Mouse (Mus musculus): ENCODE data around the gene Hist1h2bp. TPM values are rescaled to one million over a fixed set of nuclear protein-coding genes. Genes with fewer than 3 reads are reported as not detected.
"Not testable (repeated sequence)": the region's sequence is repeated elsewhere in the genome, so short reads cannot be mapped to it uniquely, and the experiment has no call there.

Gene Hist1h2bp
- polyA plus RNA-seq (2016; fragmentation: Nextera tagmentation; extraction: Ambion mirVana) = 1.00 and 1.6 TPM in 2 replicates

GRCm38 (mm10) chr13:21786899-21787629 lies at the start of gene Hist1h2bp, which contains the start of gene Hist1h2an:
Gene Hist1h2bp, plus strand, starts transcription at chr13:21787461.
Gene Hist1h2an, minus strand, starts transcription at chr13:21787218.
- not testable (repeated sequence) for H3K27me3 ChIP-seq (ENCODE audit: insufficient read depth, poor library complexity, severe bottlenecking); H3K36me3 ChIP-seq; H3K9me3 ChIP-seq
- Histone ChIP-seq H3K27ac (peak within 1 kb of the TSS; percentile 84), H3K4me1 (peaks cover 28% of the 10 kb centered on the region), H3K4me3 (peak within 1 kb of the TSS; percentile 54)
- peak; percentile 96 for DNase-seq (ENCODE audit: low spot score)
- under 1% methylated on average over 37 of the region's 63 CpGs for WGBS

- H3K27ac ChIP-seq = no peak overlapping the region
- no peak for DNase-seq (ENCODE audit: low spot score)
- peaks cover 4% of the 10 kb centered on the region; the same call in 1 of the 2 replicates for H3K4me1 ChIP-seq
- WGBS = 82% methylated on average over 1 of the region's 1 CpGs
- no peak overlapping the region for H3K4me3 ChIP-seq
- H3K36me3 ChIP-seq = 0 out of 2 replicates have a peak, but pooled peaks cover 2% of the 10 kb centered on the region
- no peaks in the 10 kb centered on the region for H3K27me3 ChIP-seq (ENCODE audit: insufficient read depth, poor library complexity, severe bottlenecking)
- H3K9me3 ChIP-seq = no peaks in the 10 kb centered on the region
Observed at GRCm38 (mm10) chr13:21745006-21745405, 42.3 kb upstream of the Hist1h2bp start.

- DNase-seq (ENCODE audit: low spot score) = peak; percentile 77
- H3K9me3 ChIP-seq = no peaks in the 10 kb centered on the region
- H3K36me3 ChIP-seq = 0 out of 2 replicates have a peak, but pooled peaks cover 2% of the 10 kb centered on the region
- H3K4me3 ChIP-seq = peak overlapping the region; percentile 62
- 7% methylated on average over 5 of the region's 5 CpGs for WGBS
- no peaks in the 10 kb centered on the region for H3K27me3 ChIP-seq (ENCODE audit: insufficient read depth, poor library complexity, severe bottlenecking)
- peaks cover 17% of the 10 kb centered on the region; the same call in 1 of the 2 replicates for H3K4me1 ChIP-seq
- peak overlapping the region; percentile 89 for H3K27ac ChIP-seq
Observed at GRCm38 (mm10) chr13:21749387-21750158, 37.7 kb upstream of the Hist1h2bp start.

- Histone ChIP-seq H3K4me1 (peaks cover 17% of the 10 kb centered on the region; the same call in 1 of the 2 replicates), H3K27ac (peak within 1 kb of the TSS; percentile 89), H3K4me3 (peak within 1 kb of the TSS; percentile 62)
- H3K27me3 ChIP-seq (ENCODE audit: insufficient read depth, poor library complexity, severe bottlenecking); H3K36me3 ChIP-seq; H3K9me3 ChIP-seq: not testable (repeated sequence)
- WGBS = under 1% methylated on average over 53 of the region's 56 CpGs
- peak; percentile 96 for DNase-seq (ENCODE audit: low spot score)
Observed at GRCm38 (mm10) chr13:21750159-21751017, 36.9 kb upstream of the Hist1h2bp start, which contains the start of gene Hist1h4k. Gene Hist1h4k, minus strand, starts transcription at chr13:21750505.

- Histone ChIP-seq H3K27me3 (ENCODE audit: insufficient read depth, poor library complexity, severe bottlenecking) (no peaks in the 10 kb centered on the region), H3K4me3 (no peak overlapping the region), H3K36me3 (0 out of 2 replicates have a peak, but pooled peaks cover 2% of the 10 kb centered on the region), H3K4me1 (peaks cover 17% of the 10 kb centered on the region; the same call in 1 of the 2 replicates), H3K9me3 (no peaks in the 10 kb centered on the region), H3K27ac (peak overlapping the region; percentile 89)
- no peak for DNase-seq (ENCODE audit: low spot score)
Observed at GRCm38 (mm10) chr13:21751417-21751816, 35.8 kb upstream of the Hist1h2bp start.

- H3K9me3 ChIP-seq = no peaks in the 10 kb centered on the region
- 0 out of 2 replicates have a peak, but pooled peaks cover 2% of the 10 kb centered on the region for H3K36me3 ChIP-seq
- H3K4me3 ChIP-seq = peak overlapping the region; percentile 55; the same call in 1 of the 2 replicates
- DNase-seq (ENCODE audit: low spot score) = no peak
- peak overlapping the region; percentile 89 for H3K27ac ChIP-seq
- no peaks in the 10 kb centered on the region for H3K27me3 ChIP-seq (ENCODE audit: insufficient read depth, poor library complexity, severe bottlenecking)
- 44% methylated on average over 3 of the region's 3 CpGs for WGBS
- H3K4me1 ChIP-seq = peaks cover 17% of the 10 kb centered on the region; the same call in 1 of the 2 replicates
Observed at GRCm38 (mm10) chr13:21751827-21752226, 35.4 kb upstream of the Hist1h2bp start.

- peak overlapping the region; percentile 89 for H3K27ac ChIP-seq
- no peaks in the 10 kb centered on the region for H3K27me3 ChIP-seq (ENCODE audit: insufficient read depth, poor library complexity, severe bottlenecking)
- 0 out of 2 replicates have a peak, but pooled peaks cover 1% of the 10 kb centered on the region for H3K36me3 ChIP-seq
- H3K4me3 ChIP-seq = peak overlapping the region; percentile 55
- no peak for DNase-seq (ENCODE audit: low spot score)
- no peaks in the 10 kb centered on the region for H3K9me3 ChIP-seq
- H3K4me1 ChIP-seq = peaks cover 17% of the 10 kb centered on the region; the same call in 1 of the 2 replicates
- WGBS = 42% methylated on average over 3 of the region's 3 CpGs
Observed at GRCm38 (mm10) chr13:21752356-21752755, 34.9 kb upstream of the Hist1h2bp start.

- no peak for DNase-seq (ENCODE audit: low spot score)
- WGBS = 4% methylated on average over 10 of the region's 10 CpGs
Observed at GRCm38 (mm10) chr13:21753051-21753523, 34.2 kb upstream of the Hist1h2bp start.

GRCm38 (mm10) chr13:21753524-21754285 lies 33.6 kb upstream of the Hist1h2bp start, which contains the start of the genes Hist1h2ak and Hist1h2bn:
Gene Hist1h2ak, minus strand, starts transcription at chr13:21753827.
Gene Hist1h2bn, plus strand, starts transcription at chr13:21754123.
- not testable (repeated sequence) for H3K27me3 ChIP-seq (ENCODE audit: insufficient read depth, poor library complexity, severe bottlenecking); H3K9me3 ChIP-seq; H3K36me3 ChIP-seq
- 0% methylated on average over 48 of the region's 50 CpGs for WGBS
- Histone ChIP-seq H3K4me3 (peak within 1 kb of the TSS; percentile 60), H3K27ac (peak within 1 kb of the TSS; percentile 89), H3K4me1 (peaks cover 17% of the 10 kb centered on the region; the same call in 1 of the 2 replicates)
- peak; percentile 93 for DNase-seq (ENCODE audit: low spot score)

More at GRCm38 (mm10) chr13:21753051-21753523, 34.2 kb upstream of the Hist1h2bp start:
- H3K27ac ChIP-seq = peak overlapping the region; percentile 89
- no peaks in the 10 kb centered on the region for H3K9me3 ChIP-seq
- peaks cover 17% of the 10 kb centered on the region; the same call in 1 of the 2 replicates for H3K4me1 ChIP-seq
- H3K36me3 ChIP-seq = no peaks in the 10 kb centered on the region
- no peaks in the 10 kb centered on the region for H3K27me3 ChIP-seq (ENCODE audit: insufficient read depth, poor library complexity, severe bottlenecking)
- peak overlapping the region; percentile 55 for H3K4me3 ChIP-seq

- H3K27ac ChIP-seq = peak overlapping the region; percentile 83
- not testable (repeated sequence) for H3K9me3 ChIP-seq; H3K36me3 ChIP-seq; H3K27me3 ChIP-seq (ENCODE audit: insufficient read depth, poor library complexity, severe bottlenecking)
- H3K4me1 ChIP-seq = peaks cover 17% of the 10 kb centered on the region; the same call in 1 of the 2 replicates
- DNase-seq (ENCODE audit: low spot score) = peak; percentile 86
- WGBS = under 1% methylated on average over 23 of the region's 26 CpGs
- peak overlapping the region; percentile 60 for H3K4me3 ChIP-seq
Observed at GRCm38 (mm10) chr13:21754294-21755001, 32.8 kb upstream of the Hist1h2bp start.

- no peaks in the 10 kb centered on the region for H3K36me3 ChIP-seq
- H3K4me3 ChIP-seq = peak overlapping the region; percentile 60
- 86% methylated on average over 1 of the region's 1 CpGs for WGBS
- no peaks in the 10 kb centered on the region for H3K27me3 ChIP-seq (ENCODE audit: insufficient read depth, poor library complexity, severe bottlenecking)
- H3K4me1 ChIP-seq = peaks cover 17% of the 10 kb centered on the region; the same call in 1 of the 2 replicates
- DNase-seq (ENCODE audit: low spot score) = no peak
- no peak overlapping the region for H3K27ac ChIP-seq
- H3K9me3 ChIP-seq = no peaks in the 10 kb centered on the region
Observed at GRCm38 (mm10) chr13:21755707-21756106, 31.6 kb upstream of the Hist1h2bp start.

Data from heart, embryonic 10.5 days (tissue).